Mouse (Mus musculus) urinary bladder, postnatal 36 days (tissue): ENCODE measurements around the gene Disp1.

Experiments used
- DNase-seq, 2 experiments: peaks; one replicate each; pipeline ENCODE4 v3.0.0; 2022; ENCODE audit warnings: low spot score in 2 of 2, mixed read lengths in 1 of 2

The Disp1 gene

GRCm38 (mm10) chr1:183040847-183041382 is 180.4 kb downstream of the Disp1 start:
- no peak for DNase-seq

- no peak for DNase-seq
Measured at GRCm38 (mm10) chr1:183039881-183040708, 181.2 kb downstream of the Disp1 start.

- no peak for DNase-seq
Measured at GRCm38 (mm10) chr1:183039404-183039803, 181.9 kb downstream of the Disp1 start.
